Mouse (Mus musculus) liver, embryonic 14.5 days (tissue): Measurements from ENCODE around the gene Tfap2c. TPM values are rescaled to one million over a fixed set of nuclear protein-coding genes. Genes with fewer than 3 reads are reported as not detected.

ENCODE experiments used
- ATAC-seq: fragments of 200-750 bp; cut with Nextera tagmentation; 2 replicates; pipeline ENCODE4 v1.8.0; 2017; ENCODE audit warnings: moderate number of reproducible peaks, mild to moderate bottlenecking, moderate library complexity; ENCODE audit not compliant: insufficient read depth
- DNase-seq, 3 experiments: peaks; one replicate each; pipeline ENCODE4 v3.0.0-alpha.2; 2012 to 2013; ENCODE audit warnings: low read depth in 3 of 3, low spot score in 3 of 3
- H3K27ac ChIP-seq: fragments of 300-500 bp; sonication (generic); 2 replicates; pipeline ENCODE4 v1.5.1; 2014; ENCODE audit warnings: moderate library complexity, mild to moderate bottlenecking, control low read depth, inconsistent platforms
- H3K27me3 ChIP-seq: fragments of 300-500 bp; sonication (generic); 2 replicates; pipeline ENCODE4 v1.6.1; 2014; ENCODE audit warnings: mild to moderate bottlenecking, low read length, moderate library complexity; ENCODE audit not compliant: control insufficient read depth, insufficient read depth
- H3K36me3 ChIP-seq: fragments of 300-500 bp; sonication (generic); replicated peaks from 2 replicates; pipeline ENCODE4 v1.6.1; 2014; ENCODE audit warnings: low read depth; ENCODE audit not compliant: control insufficient read depth, insufficient read depth
- H3K4me1 ChIP-seq, 2 experiments: fragments of 200-500 bp in 1 of 2; fragments of 300-500 bp in 1 of 2; sonication (generic) in 1 of 2; replicated peaks; 2 replicates each; pipeline ENCODE4 v1.6.1; 2012 to 2014; ENCODE audit warnings: antibody characterized with exemption in 1 of 2, inconsistent platforms in 1 of 2, low read length in 1 of 2; ENCODE audit not compliant: control insufficient read depth in 2 of 2, insufficient read depth in 2 of 2
- H3K4me2 ChIP-seq: fragments of 300-500 bp; sonication (generic); 2 replicates; pipeline ENCODE4 v1.6.1; 2014; ENCODE audit warnings: low read depth, mild to moderate bottlenecking, control low read depth, moderate library complexity
- H3K4me3 ChIP-seq, 2 experiments: fragments of 200-500 bp in 1 of 2; fragments of 300-500 bp in 1 of 2; sonication (generic) in 1 of 2; 2 replicates each; pipeline ENCODE4 v1.5.1; 2012 to 2014; ENCODE audit warnings: low read depth in 2 of 2, low read length in 2 of 2, mild to moderate bottlenecking in 2 of 2, control low read depth in 1 of 2, inconsistent platforms in 1 of 2, moderate library complexity in 1 of 2; ENCODE audit not compliant: insufficient read depth in 1 of 2
- H3K9ac ChIP-seq: fragments of 300-500 bp; sonication (generic); replicated peaks from 2 replicates; pipeline ENCODE4 v1.6.1; 2014; ENCODE audit warnings: mild to moderate bottlenecking, control low read depth, moderate library complexity
- H3K9me3 ChIP-seq: fragments of 300-500 bp; sonication (generic); 2 replicates; pipeline ENCODE4 v1.6.1; 2016; ENCODE audit warnings: low read length, mixed read lengths; ENCODE audit not compliant: control insufficient read depth
- CTCF ChIP-seq: IDR thresholded peaks from 2 replicates; pipeline ENCODE4 v1.5.1; 2016; ENCODE audit warnings: antibody characterized with exemption, low read depth, control low read depth
- EP300 ChIP-seq: IDR thresholded peaks from 2 replicates; pipeline ENCODE4 v1.6.1; 2016; ENCODE audit warnings: antibody characterized with exemption, low read depth
- WGBS: fragments of 180-500 bp; shearing (Covaris S2); extraction: QIAGEN DNeasy Blood & Tissue Kit; methylation state at CpG from one replicate; pipeline ENCODE4 v1.1.7; 2014; ENCODE audit not compliant: insufficient replicate concordance; 5-methylcytosine and 5-hydroxymethylcytosine counted together
- polyA plus RNA-seq, 2 experiments: library from polyadenylated mRNA; depleted of rRNA in 1 of 2; stranded (reverse) in 1 of 2; unstranded in 1 of 2; fragments of >200 nt; fragmentation: Nextera tagmentation in 1 of 2; extraction: Ambion mirVana in 1 of 2; gene quantifications; 2 replicates each; pipeline versions ENCODE4 v1.2.1 to v1.2.3; 2012 to 2014

Tfap2c gene
- polyA plus RNA-seq, 2 experiments: not detected

DNA sequence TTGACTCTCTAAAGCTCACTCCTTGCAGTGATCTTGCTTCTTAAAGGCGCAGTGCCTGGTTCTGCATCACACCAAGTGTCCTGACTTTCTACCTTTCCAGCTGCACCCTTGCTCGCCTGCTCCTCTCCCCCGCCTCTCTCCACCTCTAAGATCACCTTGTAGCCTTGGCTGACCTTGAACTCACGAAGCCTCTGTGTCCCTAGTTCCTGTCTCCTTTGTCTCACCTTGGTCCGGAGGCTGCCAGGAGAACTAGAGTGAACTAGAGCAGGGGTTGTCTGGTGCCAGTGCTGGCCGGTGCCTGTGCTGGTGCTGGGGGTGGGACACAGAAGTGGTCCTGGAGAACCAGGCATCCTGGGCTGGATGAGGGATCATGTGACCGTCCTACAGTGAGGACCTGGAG is 44.9 kb downstream of the Tfap2c start:
- TF ChIP-seq CTCF (no peak), EP300 (no peak)
- ATAC-seq (no peak), DNase-seq (no peak)
- Histone ChIP-seq H3K9ac (no peak overlapping the region), H3K27ac (no peak overlapping the region), H3K4me3 (no peak overlapping the region), H3K4me2 (no peak overlapping the region), H3K27me3 (no peaks in the 10 kb centered on the region), H3K9me3 (no peaks in the 10 kb centered on the region), H3K36me3 (no peaks in the 10 kb centered on the region), H3K4me1 (peaks cover 0 to 7% of the 10 kb centered on the region in 2 experiments; a peak in 1 of 4 replicates)
- WGBS: 64% methylated on average over 7 of the region's 7 CpGs

DNA sequence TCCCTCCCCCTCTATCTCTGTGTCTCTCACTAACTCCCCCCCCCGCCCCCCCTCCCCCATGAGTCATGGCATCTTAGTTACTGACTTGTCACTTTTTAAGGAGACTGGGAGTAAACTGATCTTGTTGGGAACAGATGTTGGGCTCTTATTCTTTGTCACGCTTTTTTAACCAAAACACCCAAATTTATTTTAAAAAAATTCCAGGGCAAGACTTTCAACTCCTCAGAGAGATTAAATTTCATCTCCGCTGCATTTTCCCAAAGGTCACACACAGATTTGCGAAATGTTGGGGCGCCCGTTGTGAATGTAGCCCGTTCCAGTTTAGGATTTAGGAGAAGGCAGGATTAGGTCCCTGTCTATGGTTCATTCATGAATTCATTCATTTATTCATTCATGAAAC is 47.7 kb downstream of the Tfap2c start:
- Histone ChIP-seq H3K27ac (no peak overlapping the region), H3K4me1 (no peaks in the 10 kb centered on the region), H3K36me3 (no peaks in the 10 kb centered on the region), H3K4me2 (no peak overlapping the region), H3K4me3 (no peak overlapping the region), H3K9ac (no peak overlapping the region), H3K27me3 (no peaks in the 10 kb centered on the region), H3K9me3 (no peaks in the 10 kb centered on the region)
- DNase-seq (no peak), ATAC-seq (no peak)
- 69% methylated on average over 7 of the region's 7 CpGs for WGBS
- no peak for TF ChIP-seq EP300
- no peak for TF ChIP-seq CTCF

DNA sequence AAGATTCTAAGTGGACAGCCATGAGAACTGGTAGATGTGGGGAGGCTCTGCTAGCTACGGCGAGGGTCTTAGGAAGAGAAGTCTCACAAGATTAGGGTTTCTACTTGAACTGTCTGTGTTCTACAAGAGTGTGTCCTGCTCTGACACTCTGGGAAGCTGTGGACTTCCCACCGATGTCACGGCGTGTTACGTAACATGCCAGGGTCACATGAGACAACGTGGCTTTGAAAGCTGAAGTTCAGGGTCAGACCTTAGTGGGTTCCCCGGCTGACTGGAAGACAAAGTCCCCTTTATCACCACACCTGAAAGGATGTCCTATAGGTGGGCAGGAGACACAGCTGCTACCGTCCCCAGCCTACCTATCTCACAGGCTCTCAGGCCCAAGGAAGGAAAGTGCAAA is 48.5 kb downstream of the Tfap2c start:
- H3K9me3 ChIP-seq: no peaks in the 10 kb centered on the region
- H3K4me3 ChIP-seq: no peak overlapping the region
- ATAC-seq (no peak), DNase-seq (no peak)
- H3K27me3 ChIP-seq: no peaks in the 10 kb centered on the region
- no peaks in the 10 kb centered on the region for H3K36me3 ChIP-seq
- H3K4me2 ChIP-seq: no peak overlapping the region
- no peak overlapping the region for H3K9ac ChIP-seq
- 58% methylated on average over 9 of the region's 9 CpGs for WGBS
- TF ChIP-seq EP300 (no peak), CTCF (no peak)
- no peaks in the 10 kb centered on the region for H3K4me1 ChIP-seq
- H3K27ac ChIP-seq: no peak overlapping the region

DNA sequence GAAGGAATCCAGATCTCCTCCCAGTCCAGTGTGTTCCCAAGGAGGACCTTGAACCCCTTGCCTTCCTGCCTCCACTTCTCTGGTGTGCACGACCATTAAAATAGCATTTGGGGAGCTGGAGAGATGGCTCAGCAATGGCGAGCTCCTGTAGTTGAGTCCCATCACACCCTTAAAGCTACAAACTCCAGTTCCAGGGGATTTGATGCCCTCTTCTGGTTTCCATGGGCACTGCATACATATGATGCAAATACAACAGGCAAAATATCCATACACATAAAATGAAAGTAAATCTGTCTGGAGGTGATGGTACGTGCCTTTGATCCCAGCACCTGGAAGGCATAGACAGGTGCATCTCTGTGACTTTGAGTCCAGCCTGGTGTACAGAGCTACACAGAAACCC is 55.2 kb downstream of the Tfap2c start:
- no peak for DNase-seq
- no peaks in the 10 kb centered on the region for H3K36me3 ChIP-seq
- no peaks in the 10 kb centered on the region for H3K9me3 ChIP-seq
- no peaks in the 10 kb centered on the region for H3K27me3 ChIP-seq
- H3K4me2 ChIP-seq: no peak overlapping the region
- TF ChIP-seq CTCF (no peak), EP300 (no peak)
- no peaks in the 10 kb centered on the region for H3K4me1 ChIP-seq
- no peak overlapping the region for H3K4me3 ChIP-seq
- H3K9ac ChIP-seq: no peak overlapping the region
- no peak for ATAC-seq
- H3K27ac ChIP-seq: no peak overlapping the region
- 68% methylated on average over 3 of the region's 3 CpGs for WGBS

DNA sequence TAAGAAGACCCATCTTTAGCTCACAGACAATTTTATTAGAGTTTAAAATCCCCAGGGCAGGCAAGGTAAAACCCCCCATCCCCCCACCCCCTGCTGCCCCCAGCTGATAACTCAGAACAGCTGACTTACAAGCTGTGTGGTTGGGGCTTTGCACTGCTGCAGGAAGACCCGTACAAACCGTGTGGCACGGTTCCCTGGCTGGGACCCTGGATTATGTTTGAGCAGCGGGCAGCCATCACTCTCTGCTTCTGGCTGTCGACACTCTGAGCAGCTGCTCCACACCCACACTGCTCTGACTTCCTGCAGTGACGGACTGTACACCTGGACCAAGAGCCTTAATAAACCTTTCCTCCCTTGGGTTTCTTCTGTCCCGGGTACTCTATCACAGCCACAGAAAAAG is 56.2 kb downstream of the Tfap2c start:
- Histone ChIP-seq H3K27me3 (no peaks in the 10 kb centered on the region), H3K9ac (no peak overlapping the region), H3K27ac (no peak overlapping the region), H3K4me3 (no peak overlapping the region), H3K9me3 (no peaks in the 10 kb centered on the region), H3K36me3 (no peaks in the 10 kb centered on the region), H3K4me1 (no peaks in the 10 kb centered on the region), H3K4me2 (no peak overlapping the region)
- no peak for TF ChIP-seq CTCF
- TF ChIP-seq EP300: no peak
- no peak for DNase-seq
- 37% methylated on average over 7 of the region's 7 CpGs for WGBS
- no peak for ATAC-seq

DNA sequence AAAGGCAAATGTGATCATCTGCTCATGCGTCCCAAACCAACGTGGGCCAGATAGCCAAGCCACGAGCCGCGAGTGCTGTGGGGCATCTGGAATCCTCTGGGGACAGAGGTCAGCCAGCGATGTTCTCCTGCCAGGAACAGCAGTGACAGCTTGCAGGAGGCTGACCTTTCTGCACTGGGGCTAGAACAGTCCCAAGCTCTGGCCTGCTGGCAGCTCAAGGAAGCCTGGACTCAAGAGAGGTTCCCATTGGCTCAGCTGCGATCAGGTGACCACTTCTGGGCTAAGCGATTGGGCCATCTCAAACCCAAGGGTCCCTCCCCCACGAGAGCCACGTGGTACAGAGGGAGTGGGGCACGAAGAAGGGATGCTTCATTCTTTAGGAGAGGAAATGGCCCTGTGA is 58.3 kb downstream of the Tfap2c start:
- DNase-seq: no peak
- no peaks in the 10 kb centered on the region for H3K36me3 ChIP-seq
- ATAC-seq: no peak
- H3K27ac ChIP-seq: no peak overlapping the region
- H3K9ac ChIP-seq: no peak overlapping the region
- H3K4me3 ChIP-seq: no peak overlapping the region
- WGBS: 60% methylated on average over 11 of the region's 11 CpGs
- H3K9me3 ChIP-seq: no peaks in the 10 kb centered on the region
- H3K4me2 ChIP-seq: no peak overlapping the region
- no peaks in the 10 kb centered on the region for H3K27me3 ChIP-seq
- no peaks in the 10 kb centered on the region for H3K4me1 ChIP-seq
- no peak for TF ChIP-seq EP300
- TF ChIP-seq CTCF: no peak

Other genes starting within 250 kb of the Tfap2c start
- 44.5 and 61.2 TPM in 2 replicates for gene Fam210b, start 204.0 kb upstream of the Tfap2c start, polyA plus RNA-seq (2012; rRNA removed)
- gene Fam210b, start 204.0 kb upstream of the Tfap2c start, polyA plus RNA-seq (2014; fragmentation: Nextera tagmentation; extraction: Ambion mirVana): 107 and 109 TPM in 2 replicates
- 60.1 and 64.4 TPM in 2 replicates for gene Aurka, start 179.1 kb upstream of the Tfap2c start, polyA plus RNA-seq (2012; rRNA removed)
- 131 and 142 TPM in 2 replicates for gene Aurka, start 179.1 kb upstream of the Tfap2c start, polyA plus RNA-seq (2014; fragmentation: Nextera tagmentation; extraction: Ambion mirVana)
- gene Cstf1, start 178.9 kb upstream of the Tfap2c start, polyA plus RNA-seq (2012; rRNA removed): 22.9 and 24.0 TPM in 2 replicates
- gene Cstf1, start 178.9 kb upstream of the Tfap2c start, polyA plus RNA-seq (2014; fragmentation: Nextera tagmentation; extraction: Ambion mirVana): 23.9 and 25.5 TPM in 2 replicates
- gene Cass4, start 155.8 kb upstream of the Tfap2c start, polyA plus RNA-seq (2012; rRNA removed): 0.30 and 0.45 TPM in 2 replicates
- 0.75 and 0.76 TPM in 2 replicates for gene Cass4, start 155.8 kb upstream of the Tfap2c start, polyA plus RNA-seq (2014; fragmentation: Nextera tagmentation; extraction: Ambion mirVana)
- 17.7 and 22.5 TPM in 2 replicates for gene Rtf2, start 109.0 kb upstream of the Tfap2c start, polyA plus RNA-seq (2012; rRNA removed)
- 39.7 and 42.4 TPM in 2 replicates for gene Rtf2, start 109.0 kb upstream of the Tfap2c start, polyA plus RNA-seq (2014; fragmentation: Nextera tagmentation; extraction: Ambion mirVana)
- not detected in 2 replicates for gene Gcnt7, start 91.0 kb upstream of the Tfap2c start, polyA plus RNA-seq (2012; rRNA removed)
- gene Gcnt7, start 91.0 kb upstream of the Tfap2c start, polyA plus RNA-seq (2014; fragmentation: Nextera tagmentation; extraction: Ambion mirVana): 0.24 and 0.42 TPM in 2 replicates
- gene Fam209, start 77.1 kb upstream of the Tfap2c start, polyA plus RNA-seq (2012; rRNA removed): 0.08 and 0.12 TPM in 2 replicates
- not detected in 2 replicates for gene Fam209, start 77.1 kb upstream of the Tfap2c start, polyA plus RNA-seq (2014; fragmentation: Nextera tagmentation; extraction: Ambion mirVana)